Mouse (Mus musculus) megakaryocyte-erythroid progenitor cell, adult 5-6 weeks (primary cell): ENCODE results near the gene Gm13040. TPM values are rescaled to one million over a fixed set of nuclear protein-coding genes. Genes with fewer than 3 reads are reported as not detected.
"Not testable (repeated sequence)": the region's sequence is repeated elsewhere in the genome, so short reads cannot be mapped to it uniquely, and the experiment has no call there.

Source experiments
- ATAC-seq: replicated peaks from 2 replicates; pipeline ENCODE4 v1.8.0; 2016; ENCODE audit warnings: mild to moderate bottlenecking, inconsistent platforms; ENCODE audit not compliant: severe bottlenecking, poor library complexity, low FRiP score, low TSS enrichment
- total RNA-seq, 2 experiments: library from RNA; stranded (forward) in 1 of 2; stranded (reverse) in 1 of 2; fragments of 200-1000, 215-1000 nt in 1 of 2; fragments of >200 nt in 1 of 2; fragmentation: Nextera tagmentation in 1 of 2; gene quantifications; 2 replicates each; pipeline ENCODE4 v1.2.3; 2014 to 2017

Gene Gm13040
- not detected in 2 replicates for total RNA-seq (2014; fragmentation: Nextera tagmentation)
- total RNA-seq (2017) = not detected in 2 replicates

- ATAC-seq = not testable (repeated sequence)
These were observed at the start of gene Gm13040 for GRCm38 (mm10) chr4:143535654-143536053. TSS of gene Gm13040 (plus strand) at chr4:143535954.

- ATAC-seq = no peak
These were observed 24.7 kb upstream of the Gm13040 start, which contains the start of gene Gm13043 for GRCm38 (mm10) chr4:143511043-143511442. TSS of gene Gm13043 (plus strand) at chr4:143511343.

- not testable (repeated sequence) for ATAC-seq
These were observed 15.6 kb downstream of the Gm13040 start, which contains the start of the genes BC080695 and Gm13057 for GRCm38 (mm10) chr4:143551400-143551799. TSS of gene BC080695 (plus strand) at chr4:143551700. TSS of gene Gm13057 (plus strand) at chr4:143551709.

Other genes with a start within 250 kb of the Gm13040 start
- gene Pdpn, start 236.4 kb upstream of the Gm13040 start, total RNA-seq (2014; fragmentation: Nextera tagmentation) = not detected in 2 replicates
- not detected in 2 replicates for gene Pdpn, start 236.4 kb upstream of the Gm13040 start, total RNA-seq (2017)
- not detected in 2 replicates for gene Lrrc38, start 186.2 kb upstream of the Gm13040 start, total RNA-seq (2014; fragmentation: Nextera tagmentation)
- not detected in 2 replicates for gene Lrrc38, start 186.2 kb upstream of the Gm13040 start, total RNA-seq (2017)
- not detected in 2 replicates for gene Pramel1, start 141.5 kb upstream of the Gm13040 start, total RNA-seq (2014; fragmentation: Nextera tagmentation)
- gene Pramel1, start 141.5 kb upstream of the Gm13040 start, total RNA-seq (2017) = not detected in 2 replicates
- gene Pramef8, start 123.5 kb upstream of the Gm13040 start, total RNA-seq (2014; fragmentation: Nextera tagmentation) = 4.7 and 8.8 TPM in 2 replicates
- gene Pramef8, start 123.5 kb upstream of the Gm13040 start, total RNA-seq (2017) = 8.6 and 29.3 TPM in 2 replicates
- not detected in 2 replicates for gene Oog4, start 85.6 kb upstream of the Gm13040 start, total RNA-seq (2014; fragmentation: Nextera tagmentation)
- gene Oog4, start 85.6 kb upstream of the Gm13040 start, total RNA-seq (2017) = not detected in 2 replicates
- gene Gm13043, start 24.6 kb upstream of the Gm13040 start, total RNA-seq (2014; fragmentation: Nextera tagmentation) = not detected in 2 replicates
- gene Gm13043, start 24.6 kb upstream of the Gm13040 start, total RNA-seq (2017) = not detected in 2 replicates
- not detected in 2 replicates for gene BC080695, start 15.7 kb downstream of the Gm13040 start, total RNA-seq (2014; fragmentation: Nextera tagmentation)
- not detected in 2 replicates for gene BC080695, start 15.7 kb downstream of the Gm13040 start, total RNA-seq (2017)
- gene Gm13057, start 15.8 kb downstream of the Gm13040 start, total RNA-seq (2014; fragmentation: Nextera tagmentation) = not detected in 2 replicates
- gene Gm13057, start 15.8 kb downstream of the Gm13040 start, total RNA-seq (2017) = not detected in 2 replicates
- not detected in 2 replicates for gene Gm13083, start 79.0 kb downstream of the Gm13040 start, total RNA-seq (2014; fragmentation: Nextera tagmentation)
- gene Gm13083, start 79.0 kb downstream of the Gm13040 start, total RNA-seq (2017) = not detected in 2 replicates
- gene Gm13088, start 121.3 kb downstream of the Gm13040 start, total RNA-seq (2014; fragmentation: Nextera tagmentation) = not detected in 2 replicates
- gene Gm13088, start 121.3 kb downstream of the Gm13040 start, total RNA-seq (2017) = not detected in 2 replicates
- not detected in 2 replicates for gene Gm13089, start 166.8 kb downstream of the Gm13040 start, total RNA-seq (2014; fragmentation: Nextera tagmentation)
- not detected in 2 replicates for gene Gm13089, start 166.8 kb downstream of the Gm13040 start, total RNA-seq (2017)
- not detected in 2 replicates for gene Gm13078, start 183.5 kb downstream of the Gm13040 start, total RNA-seq (2014; fragmentation: Nextera tagmentation)
- gene Gm13078, start 183.5 kb downstream of the Gm13040 start, total RNA-seq (2017) = not detected in 2 replicates